Mouse (Mus musculus): Measurements from ENCODE around the gene Unc119b. TPM values are rescaled to one million over a fixed set of nuclear protein-coding genes. Genes with fewer than 3 reads are reported as not detected.

The Unc119b gene
- polyA plus RNA-seq, 1 experiment from 2014 or later, result 35.1 TPM

DNA sequence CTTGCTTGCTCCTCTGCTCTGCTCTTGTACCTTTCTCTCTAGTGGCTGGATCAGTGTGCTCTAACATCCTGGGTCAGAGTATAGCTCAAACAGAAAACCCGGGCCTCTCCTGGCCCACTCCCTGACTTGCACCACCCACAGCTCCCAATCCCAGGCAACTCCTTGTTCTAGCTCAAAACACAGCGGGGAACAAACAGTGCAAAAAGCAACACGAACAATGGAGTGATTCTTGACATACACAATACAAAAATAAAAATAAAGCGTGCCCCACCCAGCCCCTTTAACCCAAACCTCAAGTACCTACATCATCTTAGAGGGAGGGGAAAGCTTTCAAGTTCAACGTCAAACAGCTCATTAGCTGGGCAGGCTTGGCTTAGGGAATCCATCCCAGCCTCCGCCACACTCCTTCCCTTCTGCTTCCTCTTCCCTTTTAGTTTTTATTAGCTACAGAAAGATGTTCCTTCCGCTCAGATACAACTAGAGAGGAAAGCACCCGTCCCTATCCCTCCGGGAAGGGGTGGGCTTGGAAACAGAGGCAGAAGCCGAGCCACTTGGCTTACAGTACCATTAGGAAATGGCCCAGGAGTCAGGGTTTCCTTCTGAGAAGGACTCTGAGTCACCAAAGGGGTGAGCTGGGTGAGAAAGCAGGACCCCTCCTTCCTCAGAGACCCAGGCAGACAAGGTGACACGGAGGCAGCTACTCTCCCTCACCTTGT, 10.6 kb upstream of the Unc119b start:
- H3K9me3 ChIP-seq, result no peaks in the 10 kb centered on the region
- H3K9ac ChIP-seq, result no peak overlapping the region
- no peaks in the 10 kb centered on the region for H3K27me3 ChIP-seq (replicated peaks)
- no peak overlapping the region for H3K27ac ChIP-seq
- H3K4me1 ChIP-seq, result no peaks in the 10 kb centered on the region
- ATAC-seq (replicated peaks), result no peak
- no peak overlapping the region for H3K4me3 ChIP-seq
- H3K4me2 ChIP-seq, result no peak overlapping the region
- H3K36me3 ChIP-seq (replicated peaks), result peaks cover 36% of the 10 kb centered on the region
- 82% methylated on average over 11 of the region's 11 CpGs for WGBS

- Histone ChIP-seq H3K36me3 (replicated peaks) (peaks cover 27% of the 10 kb centered on the region), H3K9ac (no peak overlapping the region), H3K9me3 (no peaks in the 10 kb centered on the region), H3K27me3 (replicated peaks) (no peaks in the 10 kb centered on the region), H3K4me2 (no peak overlapping the region), H3K4me3 (no peak overlapping the region), H3K27ac (no peak overlapping the region), H3K4me1 (no peaks in the 10 kb centered on the region)
- ATAC-seq (replicated peaks), result no peak
- WGBS, result 74% methylated on average over 6 of the region's 6 CpGs
These were observed 9.7 kb upstream of the Unc119b start for GRCm38 (mm10) chr5:115144471-115144870.

- 70% methylated on average over 10 of the region's 10 CpGs for WGBS
- Histone ChIP-seq H3K27ac (no peak overlapping the region), H3K4me3 (no peak overlapping the region), H3K9ac (no peak overlapping the region), H3K9me3 (no peaks in the 10 kb centered on the region), H3K4me2 (no peak overlapping the region), H3K27me3 (replicated peaks) (no peaks in the 10 kb centered on the region), H3K36me3 (replicated peaks) (peaks cover 23% of the 10 kb centered on the region; the same call in 1 of the 2 replicates), H3K4me1 (no peaks in the 10 kb centered on the region)
- no peak for ATAC-seq (replicated peaks)
These were observed 8.8 kb upstream of the Unc119b start for GRCm38 (mm10) chr5:115143552-115143951.

DNA sequence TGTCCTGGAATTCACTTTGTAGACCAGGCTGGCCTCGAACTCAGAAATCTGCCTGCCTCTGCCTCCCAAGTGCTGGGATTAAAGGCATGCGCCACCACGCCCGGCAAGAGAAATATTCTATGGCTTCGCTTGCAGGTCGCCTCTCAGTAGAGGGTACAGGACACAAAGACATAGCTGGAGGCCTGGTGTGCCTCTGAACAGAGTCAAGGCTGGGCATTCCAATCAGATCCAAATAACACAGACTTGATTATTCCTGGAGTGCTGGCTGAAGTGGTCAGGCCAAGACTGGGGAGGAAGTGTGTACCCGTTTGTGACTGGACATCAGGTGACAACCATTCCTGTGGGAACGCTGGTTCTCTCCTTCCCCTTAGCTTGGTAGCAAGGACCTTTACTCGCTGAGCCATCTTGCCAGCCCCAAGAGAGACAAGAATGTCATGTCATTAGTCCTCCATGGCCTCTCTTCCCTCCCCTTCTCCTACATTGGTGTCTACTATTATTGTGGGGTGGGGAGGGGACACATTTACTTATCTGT, 7.5 kb upstream of the Unc119b start:
- Histone ChIP-seq H3K36me3 (replicated peaks) (peaks cover 14% of the 10 kb centered on the region; the same call in 1 of the 2 replicates), H3K27ac (no peak overlapping the region), H3K4me2 (no peak overlapping the region), H3K27me3 (replicated peaks) (no peaks in the 10 kb centered on the region), H3K9me3 (no peaks in the 10 kb centered on the region), H3K9ac (no peak overlapping the region), H3K4me1 (no peaks in the 10 kb centered on the region), H3K4me3 (no peak overlapping the region)
- ATAC-seq (replicated peaks), result no peak
- WGBS, result 89% methylated on average over 9 of the region's 9 CpGs

DNA sequence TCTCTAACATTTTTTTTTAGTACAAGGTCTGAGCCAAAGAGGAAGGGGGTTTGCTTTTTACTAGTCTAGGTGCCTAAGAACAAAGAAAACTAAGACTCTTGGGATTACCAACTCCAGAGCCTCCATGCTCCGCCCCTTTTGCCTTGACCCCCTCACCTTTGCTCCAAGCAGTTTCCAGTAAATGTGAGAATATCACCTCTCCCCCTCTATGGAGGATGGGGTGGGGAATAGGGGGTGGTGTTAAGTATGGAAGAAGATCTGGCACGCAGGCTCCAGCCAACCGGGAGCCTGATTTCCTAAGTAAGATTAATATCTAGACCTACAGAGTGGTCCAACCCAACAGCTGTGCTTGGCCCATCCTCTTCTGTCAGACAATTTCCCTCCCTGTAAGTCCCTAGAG, 6.0 kb upstream of the Unc119b start:
- Histone ChIP-seq H3K36me3 (replicated peaks) (0 out of 2 replicates have a peak, but pooled peaks cover 2% of the 10 kb centered on the region), H3K4me2 (no peak overlapping the region), H3K4me1 (no peaks in the 10 kb centered on the region), H3K9ac (no peak overlapping the region), H3K27me3 (replicated peaks) (no peaks in the 10 kb centered on the region), H3K4me3 (no peak overlapping the region), H3K27ac (no peak overlapping the region), H3K9me3 (no peaks in the 10 kb centered on the region)
- no peak for ATAC-seq (replicated peaks)
- 81% methylated on average over 3 of the region's 3 CpGs for WGBS

DNA sequence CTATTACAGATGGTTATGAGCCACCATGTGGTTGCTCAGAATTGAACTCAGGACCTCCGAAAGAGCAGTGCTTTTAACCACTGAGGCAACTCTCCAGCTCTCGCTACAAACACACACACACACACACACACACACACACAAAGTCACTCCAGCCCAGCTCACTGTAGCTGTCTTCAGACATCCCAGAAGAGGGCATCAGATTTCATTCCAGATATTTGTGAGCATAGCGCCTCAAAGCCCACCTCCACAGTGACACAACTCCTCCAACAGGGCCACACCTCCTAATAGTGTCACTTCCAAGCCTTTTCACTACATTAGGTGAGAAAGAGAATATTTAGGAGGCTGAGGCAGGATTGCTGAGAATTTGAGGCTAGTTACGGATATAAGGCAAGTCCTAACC, 4.3 kb upstream of the Unc119b start:
- H3K4me3 ChIP-seq, result no peak overlapping the region
- H3K9ac ChIP-seq, result no peak overlapping the region
- no peaks in the 10 kb centered on the region for H3K27me3 ChIP-seq (replicated peaks)
- no peak overlapping the region for H3K27ac ChIP-seq
- H3K4me2 ChIP-seq, result no peak overlapping the region
- no peaks in the 10 kb centered on the region for H3K36me3 ChIP-seq (replicated peaks)
- ATAC-seq (replicated peaks), result no peak
- 84% methylated on average over 4 of the region's 4 CpGs for WGBS
- H3K9me3 ChIP-seq, result no peaks in the 10 kb centered on the region
- peaks cover 1% of the 10 kb centered on the region for H3K4me1 ChIP-seq

GRCm38 (mm10) chr5:115133358-115134066, 1.3 kb downstream of the Unc119b start:
- 62% methylated on average over 6 of the region's 6 CpGs for WGBS
- Histone ChIP-seq H3K36me3 (replicated peaks) (no peaks in the 10 kb centered on the region; the same call in 1 of the 2 replicates), H3K27me3 (replicated peaks) (no peaks in the 10 kb centered on the region), H3K4me3 (peak overlapping the region; percentile 93), H3K4me2 (peak overlapping the region; percentile 92), H3K9ac (peak overlapping the region; percentile 25; the same call in 1 of the 2 replicates), H3K9me3 (no peaks in the 10 kb centered on the region), H3K27ac (no peak overlapping the region), H3K4me1 (peaks cover 21% of the 10 kb centered on the region)
- no peak for ATAC-seq (replicated peaks)

- no peak for ATAC-seq (replicated peaks)
- Histone ChIP-seq H3K27ac (no peak overlapping the region), H3K9me3 (no peaks in the 10 kb centered on the region), H3K4me1 (peaks cover 21% of the 10 kb centered on the region), H3K27me3 (replicated peaks) (no peaks in the 10 kb centered on the region), H3K9ac (no peak overlapping the region), H3K4me3 (no peak overlapping the region), H3K36me3 (replicated peaks) (no peaks in the 10 kb centered on the region; the same call in 1 of the 2 replicates), H3K4me2 (peak overlapping the region; percentile 92)
- WGBS, result 87% methylated on average over 8 of the region's 8 CpGs
These were observed 2.3 kb downstream of the Unc119b start for GRCm38 (mm10) chr5:115132465-115132864.

DNA sequence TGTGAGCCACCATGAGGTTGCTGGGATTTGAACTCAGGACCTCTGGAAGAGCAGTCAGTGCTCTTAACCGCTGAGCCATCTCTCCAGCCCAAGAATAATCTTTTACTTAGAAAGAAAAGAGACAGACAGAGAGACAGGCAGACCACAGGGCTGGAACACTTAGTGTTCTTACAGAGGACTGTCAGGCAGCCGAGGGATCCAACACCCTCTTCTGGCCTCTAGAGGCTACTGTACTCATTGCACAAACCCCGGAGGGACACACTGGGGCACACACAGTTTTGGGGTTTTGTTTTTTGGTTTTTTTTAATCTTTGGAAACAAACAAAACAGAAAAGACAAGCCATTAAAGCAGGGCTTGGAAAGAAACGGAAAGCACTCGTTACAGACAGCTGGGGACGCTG, 5.4 kb downstream of the Unc119b start:
- 91% methylated on average over 6 of the region's 6 CpGs for WGBS
- Histone ChIP-seq H3K4me2 (no peak overlapping the region), H3K4me1 (peaks cover 30% of the 10 kb centered on the region), H3K4me3 (no peak overlapping the region), H3K27ac (no peak overlapping the region), H3K27me3 (replicated peaks) (no peaks in the 10 kb centered on the region), H3K9me3 (no peaks in the 10 kb centered on the region), H3K36me3 (replicated peaks) (peaks cover 7% of the 10 kb centered on the region), H3K9ac (no peak overlapping the region)
- no peak for ATAC-seq (replicated peaks)

DNA sequence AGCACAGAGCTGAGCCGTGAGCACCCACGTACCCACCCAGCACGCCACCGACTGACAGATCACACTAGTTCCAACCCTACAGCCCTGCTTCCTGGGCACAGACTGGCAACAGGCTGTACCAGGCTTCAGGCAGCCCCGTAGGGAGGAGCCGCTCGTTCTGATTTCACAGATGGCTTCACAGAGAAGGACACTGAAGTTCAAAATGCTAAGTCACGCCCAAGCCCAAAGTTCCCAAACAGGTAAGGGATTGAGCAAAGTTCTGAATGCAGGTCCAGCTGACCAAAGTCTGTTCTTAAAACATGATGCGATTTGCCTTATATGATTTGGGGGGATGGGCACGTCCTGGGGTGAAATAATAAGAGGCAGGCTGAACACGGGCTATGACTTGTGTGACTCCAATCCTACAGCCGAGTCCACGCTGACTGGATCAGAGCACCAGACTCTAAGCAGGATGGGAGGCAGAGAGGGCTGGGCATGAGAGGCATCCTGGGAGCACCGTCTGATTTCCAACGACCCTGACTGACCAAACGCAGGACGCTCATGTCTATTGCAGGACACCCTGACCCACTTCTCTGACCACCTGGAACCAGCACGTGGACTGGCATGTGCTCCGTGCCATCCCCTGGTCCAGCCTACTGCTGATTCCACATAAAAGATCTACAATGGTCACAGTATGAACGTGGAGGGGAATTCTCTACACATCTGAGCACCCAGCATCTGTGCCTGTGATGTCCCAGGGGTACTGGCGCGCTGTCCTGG, 7.2 kb downstream of the Unc119b start:
- H3K4me2 ChIP-seq, result no peak overlapping the region
- no peak overlapping the region for H3K27ac ChIP-seq
- H3K4me1 ChIP-seq, result peaks cover 13% of the 10 kb centered on the region
- H3K4me3 ChIP-seq, result no peak overlapping the region
- H3K9ac ChIP-seq, result no peak overlapping the region
- no peaks in the 10 kb centered on the region for H3K9me3 ChIP-seq
- H3K27me3 ChIP-seq (replicated peaks), result no peaks in the 10 kb centered on the region
- ATAC-seq (replicated peaks), result no peak
- peaks cover 7% of the 10 kb centered on the region for H3K36me3 ChIP-seq (replicated peaks)
- WGBS, result 92% methylated on average over 22 of the region's 22 CpGs

- Histone ChIP-seq H3K4me3 (no peak overlapping the region), H3K4me2 (no peak overlapping the region), H3K36me3 (replicated peaks) (peaks cover 7% of the 10 kb centered on the region), H3K9me3 (no peaks in the 10 kb centered on the region), H3K4me1 (peaks cover 9% of the 10 kb centered on the region; the same call in 1 of the 2 replicates), H3K27ac (no peak overlapping the region), H3K9ac (no peak overlapping the region), H3K27me3 (replicated peaks) (no peaks in the 10 kb centered on the region)
- no peak for ATAC-seq (replicated peaks)
- 85% methylated on average over 24 of the region's 28 CpGs for WGBS
These were observed 8.0 kb downstream of the Unc119b start for GRCm38 (mm10) chr5:115126578-115127312.
